Mouse (Mus musculus): ENCODE measurements around the gene Pzp.

- TF ChIP-seq CTCF (IDR thresholded peaks at IDR 0.05; ENCODE audit: low read depth) = no peak
- TF ChIP-seq EP300 (IDR thresholded peaks at IDR 0.05; ENCODE audit: low read depth) = no peak
These were observed 52.4 kb downstream of the Pzp start for GRCm38 (mm10) chr6:128474112-128474511.

Data from liver, postnatal 0 days (tissue).